Comparison of ENCODE assay signal across 17 mouse cellular contexts in genomic region chr9:45247536-45247935, GRCm38 (mm10). TPM values are rescaled to one million over a fixed set of nuclear protein-coding genes. Genes with fewer than 3 reads are reported as not detected.
DNase-seq lines count a peak whose midpoint lies in the region; ATAC-seq and TF ChIP-seq lines count a peak whose summit lies in the region.
"Had no signal": no experiment of that assay in that cellular context is flagged by ENCODE, and none has a peak within 500 bp of the region (broad histone marks: within the 10 kb centered on the region; RNA-seq: fewer than 3 reads in every experiment).

No protein-coding gene starts in this region.

- no peaks in the 10 kb centered on the region for H3K27me3 ChIP-seq in kidney, embryonic 15.5 days
- H3K27me3 ChIP-seq: embryonic facial prominence, embryonic 15.5 days; limb, embryonic 13.5 days had no signal

- intact Hi-C loops in heart, postnatal 36 days (cut with DNase I), result no loop called here

- no peaks in the 10 kb centered on the region for H3K9me3 ChIP-seq in kidney, embryonic 15.5 days (replicated peaks)
- H3K9me3 ChIP-seq: embryonic facial prominence, embryonic 15.5 days; limb, embryonic 13.5 days had no signal

- H3K4me2 ChIP-seq in kidney, embryonic 15.5 days, result no peak overlapping the region
- H3K4me2 ChIP-seq: embryonic facial prominence, embryonic 15.5 days; limb, embryonic 13.5 days had no signal

- no peak for TF ChIP-seq CTCF in bone marrow macrophage, adult 2 months (IDR thresholded peaks at IDR 0.05; ENCODE audit: low read depth, low read length)

- H3K9ac ChIP-seq in kidney, embryonic 15.5 days, result no peak overlapping the region
- H3K9ac ChIP-seq: embryonic facial prominence, embryonic 15.5 days; limb, embryonic 13.5 days had no signal

- no peaks in the 10 kb centered on the region for H3K36me3 ChIP-seq in kidney, embryonic 15.5 days
- H3K36me3 ChIP-seq: embryonic facial prominence, embryonic 15.5 days; limb, embryonic 13.5 days had no signal

- H3K27ac ChIP-seq in bone marrow macrophage, adult 2 months (ENCODE audit: insufficient read depth, low read depth, low read length), result peak overlapping the region; percentile 100
- no peak overlapping the region for H3K27ac ChIP-seq in kidney, embryonic 15.5 days
- H3K27ac ChIP-seq: embryonic facial prominence, embryonic 15.5 days; hindbrain, postnatal 0 days; limb, embryonic 13.5 days had no signal

- H3K4me1 ChIP-seq in bone marrow macrophage, adult 2 months (ENCODE audit: control insufficient read depth, insufficient read depth, low read length), result peaks cover 88% of the 10 kb centered on the region
- no peaks in the 10 kb centered on the region for H3K4me1 ChIP-seq in kidney, embryonic 15.5 days
- H3K4me1 ChIP-seq: embryonic facial prominence, embryonic 15.5 days; limb, embryonic 13.5 days had no signal

- WGBS in kidney, embryonic 15.5 days, result 60% methylated on average over 2 of the region's 2 CpGs

- ATAC-seq in neutrophil, adult 5-6 weeks (ENCODE audit: extremely low read depth, insufficient number of reproducible peaks, low FRiP score, poor library complexity, severe bottlenecking), result peak; percentile 10; the same call in 1 of the 2 replicates
- ATAC-seq in kidney, embryonic 15.5 days (replicated peaks; ENCODE audit: low FRiP score), result no peak
- ATAC-seq: forebrain, embryonic 14.5 days; hindbrain, postnatal 0 days had no signal

- H3K4me3 ChIP-seq in bone marrow macrophage, adult 2 months (ENCODE audit: insufficient read depth, low read length), result peak overlapping the region; percentile 43; the same call in 1 of the 2 replicates
- H3K4me3 ChIP-seq in kidney, embryonic 15.5 days (replicated peaks), result no peak overlapping the region
- H3K4me3 ChIP-seq: embryonic facial prominence, embryonic 15.5 days; limb, embryonic 13.5 days had no signal

- peak; percentile 22 to 56 for DNase-seq in heart, adult 18-20 months
- no peak for DNase-seq in heart, postnatal 36 days
- peak; percentile 42 to 51 for DNase-seq in spleen, adult 18-20 months
- DNase-seq in spleen, postnatal 10 days (ENCODE audit: low spot score in 2 of 2), result no peak
- DNase-seq in gastrocnemius, adult 18-20 months (ENCODE audit: low spot score), result no peak
- DNase-seq: cerebellum, postnatal 36 days; gastrocnemius, postnatal 14 days; heart, postnatal 10 days; kidney, postnatal 14 days had no signal

- no peak for TF ChIP-seq POLR2A in bone marrow macrophage, adult 2 months (IDR thresholded peaks at IDR 0.05; ENCODE audit: borderline replicate concordance, low read depth, low read length)

RNA-seq across cellular contexts. Expression of gene Il10ra, which starts 21.4 kb away (rescaled TPM):
- total RNA-seq in heart, adult 18-20 months (2021), result 1 to 10 TPM; 1.9 to 2.5 TPM
- 1 to 10 TPM; 1.7 to 2.4 TPM for total RNA-seq in heart, postnatal 36 days (2021)
- 195 and 197 TPM in 2 replicates for polyA plus RNA-seq in bone marrow macrophage, adult 2 months (2012; ENCODE audit: insufficient read depth, insufficient read length, missing spikeins)
- total RNA-seq in neutrophil, adult 5-6 weeks (2017), result 128 and 129 TPM in 2 replicates
- polyA plus RNA-seq in kidney, embryonic 15.5 days (2015; fragmentation: Nextera tagmentation; extraction: Ambion mirVana), result 0.77 and 1.2 TPM in 2 replicates
- under 1 TPM; 0.43 to 0.64 TPM for total RNA-seq in gastrocnemius, adult 18-20 months (2021)
- polyA plus RNA-seq: C2C12 had no signal

RNA-seq across cellular contexts. Expression of gene Tmprss4, which starts 43.6 kb away (rescaled TPM):
- under 1 TPM in 1 of 2 experiments, not detected in 1; 0.13 TPM for total RNA-seq in heart, adult 18-20 months (2021)
- not detected for total RNA-seq in heart, postnatal 36 days (2021)
- 2.0 and 2.2 TPM in 2 replicates for polyA plus RNA-seq in bone marrow macrophage, adult 2 months (2012; ENCODE audit: insufficient read depth, insufficient read length, missing spikeins)
- total RNA-seq in neutrophil, adult 5-6 weeks (2017), result 0.70 and 0.74 TPM in 2 replicates
- 0.27 and 1.4 TPM in 2 replicates for polyA plus RNA-seq in kidney, embryonic 15.5 days (2015; fragmentation: Nextera tagmentation; extraction: Ambion mirVana)
- total RNA-seq in gastrocnemius, adult 18-20 months (2021), result not detected
- total RNA-seq: gastrocnemius, postnatal 14 days; heart, postnatal 10 days had no signal
- polyA plus RNA-seq: C2C12; forebrain, embryonic 14.5 days; hindbrain, postnatal 0 days had no signal

Comparison
In these comparisons a context has a peak if more than half of its experiments do, and no peak if none do; other contexts are left out.
1. DNase-seq: peak in heart, adult 18-20 months (2 of 2) and spleen, adult 18-20 months (2 of 2); none in heart, postnatal 36 days (0 of 2), spleen, postnatal 10 days (0 of 2) and gastrocnemius, adult 18-20 months (single experiment).
2. RNA of gene Il10ra, which starts 21.4 kb away (total RNA-seq): 128 to 129 TPM in neutrophil, adult 5-6 weeks; 1.9 to 2.5 TPM in heart, adult 18-20 months, 1.7 to 2.4 TPM in heart, postnatal 36 days and 0.43 to 0.64 TPM in gastrocnemius, adult 18-20 months; every median in the first group is over 10 times any median in the second.